Mouse (Mus musculus) MEL (cell line): ENCODE results near the gene Tnfaip1. TPM values are rescaled to one million over a fixed set of nuclear protein-coding genes. Genes with fewer than 3 reads are reported as not detected.

Source experiments
- DNase-seq: peaks from one replicate; pipeline ENCODE4 v3.0.0; 2011; ENCODE audit warnings: low read depth, low spot score
- H3K27ac ChIP-seq: 2 replicates; pipeline ENCODE4 v1.5.1; 2012; ENCODE audit warnings: low read depth, mild to moderate bottlenecking, control low read depth, low read length, moderate library complexity; ENCODE audit not compliant: control insufficient read depth
- H3K27me3 ChIP-seq, 2 experiments: fragments of 150-350 bp in 1 of 2; sonication (generic) in 1 of 2; 2 replicates each; pipeline ENCODE4 v1.6.1; 2012; ENCODE audit warnings: low read length in 2 of 2, mild to moderate bottlenecking in 2 of 2, improper control_type of control experiment in 1 of 2, moderate library complexity in 1 of 2; ENCODE audit not compliant: insufficient read depth in 2 of 2, control insufficient read depth in 1 of 2
- H3K36me3 ChIP-seq, 2 experiments: 2 replicates each; pipeline ENCODE4 v1.6.1; 2012 to 2014; ENCODE audit warnings: low read length in 2 of 2, improper control_type of control experiment in 1 of 2, inconsistent platforms in 1 of 2, mild to moderate bottlenecking in 1 of 2; ENCODE audit not compliant: insufficient read depth in 2 of 2, control insufficient read depth in 1 of 2
- H3K4me1 ChIP-seq, 2 experiments: fragments of 150-350 bp in 1 of 2; sonication (generic) in 1 of 2; 2 replicates each; pipeline ENCODE4 v1.6.1; 2012; ENCODE audit warnings: low read length in 2 of 2, improper control_type of control experiment in 1 of 2, mild to moderate bottlenecking in 1 of 2; ENCODE audit not compliant: insufficient read depth in 2 of 2, control insufficient read depth in 1 of 2
- H3K4me3 ChIP-seq, 2 experiments: fragments of 150-350 bp in 1 of 2; sonication (generic) in 1 of 2; 2 replicates each; pipeline ENCODE4 v1.5.1; 2012; ENCODE audit warnings: low read depth in 2 of 2, low read length in 2 of 2, mild to moderate bottlenecking in 2 of 2, moderate library complexity in 2 of 2, control low read depth in 1 of 2, improper control_type of control experiment in 1 of 2; ENCODE audit not compliant: control insufficient read depth in 1 of 2, insufficient read depth in 1 of 2
- H3K79me2 ChIP-seq: 2 replicates; pipeline ENCODE4 v1.6.1; 2012; ENCODE audit warnings: mild to moderate bottlenecking, low read length, moderate library complexity; ENCODE audit not compliant: control insufficient read depth, poor library complexity, insufficient read depth
- H3K9ac ChIP-seq: 2 replicates; pipeline ENCODE4 v1.6.1; 2012; ENCODE audit warnings: low read depth, mild to moderate bottlenecking, control low read depth, low read length, moderate library complexity; ENCODE audit not compliant: control insufficient read depth, poor library complexity, severe bottlenecking
- H3K9me3 ChIP-seq: fragments of 150-350 bp; sonication (generic); replicated peaks from 2 replicates; pipeline ENCODE4 v1.6.1; 2012; ENCODE audit warnings: mild to moderate bottlenecking, low read length, improper control_type of control experiment, moderate library complexity; ENCODE audit not compliant: insufficient read depth
- BHLHE40 ChIP-seq: IDR thresholded peaks from 2 replicates; pipeline ENCODE4 v1.6.1; 2012; ENCODE audit warnings: low read depth, mild to moderate bottlenecking, inconsistent platforms, low read length, improper control_type of control experiment, borderline replicate concordance
- CTCF ChIP-seq, 3 experiments: IDR thresholded peaks in 2 of 3; conservative IDR thresholded peaks in 1 of 3; 2 replicates each; pipeline ENCODE4 v1.5.1; 2011 to 2012; ENCODE audit warnings: low read length in 3 of 3, low read depth in 2 of 3, mild to moderate bottlenecking in 2 of 3, improper control_type of control experiment in 1 of 3, inconsistent platforms in 1 of 3, mixed read lengths in 1 of 3, moderate library complexity in 1 of 3; ENCODE audit not compliant: control insufficient read depth in 1 of 3, insufficient read depth in 1 of 3, poor library complexity in 1 of 3, severe bottlenecking in 1 of 3
- E2F4 ChIP-seq: IDR thresholded peaks from 2 replicates; pipeline ENCODE4 v1.6.1; 2011; ENCODE audit warnings: low read depth, low read length, improper control_type of control experiment, borderline replicate concordance
- ELF1 ChIP-seq: IDR thresholded peaks from 2 replicates; pipeline ENCODE4 v1.6.1; 2014; ENCODE audit warnings: low read depth, mild to moderate bottlenecking, inconsistent platforms, low read length, improper control_type of control experiment, moderate library complexity
- EP300 ChIP-seq, 2 experiments: IDR thresholded peaks; 2 replicates each; pipeline ENCODE4 v1.6.1; 2011; ENCODE audit warnings: improper control_type of control experiment in 2 of 2, low read length in 2 of 2, low read depth in 1 of 2, mild to moderate bottlenecking in 1 of 2
- ETS1 ChIP-seq: IDR thresholded peaks from 2 replicates; pipeline ENCODE4 v1.6.1; 2012; ENCODE audit warnings: low read depth, mild to moderate bottlenecking, inconsistent platforms, low read length, improper control_type of control experiment, moderate library complexity
- JUND ChIP-seq: IDR thresholded peaks from 2 replicates; pipeline ENCODE4 v1.6.1; 2011; ENCODE audit warnings: low read depth, mild to moderate bottlenecking, improper control_type of control experiment, low read length
- KAT2A ChIP-seq: conservative IDR thresholded peaks from 2 replicates; pipeline ENCODE4 v1.6.1; 2012; ENCODE audit warnings: low read depth, low read length, improper control_type of control experiment, inconsistent platforms
- MAX ChIP-seq: IDR thresholded peaks from 2 replicates; pipeline ENCODE4 v1.6.1; 2011; ENCODE audit warnings: low read length, improper control_type of control experiment
- MEF2A ChIP-seq: IDR thresholded peaks from 2 replicates; pipeline ENCODE4 v1.6.1; 2014; ENCODE audit warnings: low read depth, mild to moderate bottlenecking, inconsistent platforms, low read length, improper control_type of control experiment; ENCODE audit not compliant: poor library complexity, insufficient replicate concordance, severe bottlenecking; ENCODE audit errors: extremely low read depth
- MYC ChIP-seq: IDR thresholded peaks from 2 replicates; pipeline ENCODE4 v1.6.1; 2011; ENCODE audit warnings: low read depth, mild to moderate bottlenecking, low read length, improper control_type of control experiment, moderate library complexity
- NELFE ChIP-seq: IDR thresholded peaks from 2 replicates; pipeline ENCODE4 v1.6.1; 2011; ENCODE audit warnings: low read depth, low read length, improper control_type of control experiment
- POLR2A ChIP-seq, 2 experiments: IDR thresholded peaks; 2 replicates each; pipeline ENCODE4 v1.6.1; 2011 to 2012; ENCODE audit warnings: low read length in 2 of 2, mild to moderate bottlenecking in 2 of 2, control low read depth in 1 of 2, improper control_type of control experiment in 1 of 2, low read depth in 1 of 2, moderate library complexity in 1 of 2; ENCODE audit not compliant: control insufficient read depth in 1 of 2, insufficient read depth in 1 of 2, poor library complexity in 1 of 2
- POLR2AphosphoS2 ChIP-seq: IDR thresholded peaks from 2 replicates; pipeline ENCODE4 v1.6.1; 2011; ENCODE audit warnings: low read length, improper control_type of control experiment
- POLR2AphosphoS5 ChIP-seq: IDR thresholded peaks from 2 replicates; pipeline ENCODE4 v1.6.1; 2012; ENCODE audit warnings: low read depth, borderline replicate concordance, mild to moderate bottlenecking, inconsistent platforms, low read length, moderate library complexity, mixed read lengths
- RAD21 ChIP-seq: IDR thresholded peaks from 2 replicates; pipeline ENCODE4 v1.6.1; 2011; ENCODE audit warnings: mild to moderate bottlenecking, low read depth, low read length, improper control_type of control experiment
- RCOR1 ChIP-seq: IDR thresholded peaks from 2 replicates; pipeline ENCODE4 v1.6.1; 2012; ENCODE audit warnings: low read depth, mild to moderate bottlenecking, inconsistent platforms, low read length, improper control_type of control experiment
- SIN3A ChIP-seq: IDR thresholded peaks from 2 replicates; pipeline ENCODE4 v1.6.1; 2012; ENCODE audit warnings: low read length, improper control_type of control experiment, inconsistent platforms
- SMC3 ChIP-seq: IDR thresholded peaks from 2 replicates; pipeline ENCODE4 v1.6.1; 2011; ENCODE audit warnings: low read depth, low read length, improper control_type of control experiment
- TBP ChIP-seq: IDR thresholded peaks from 2 replicates; pipeline ENCODE4 v1.8.0; 2011; ENCODE audit warnings: low read depth, low read length, improper control_type of control experiment
- USF1 ChIP-seq: IDR thresholded peaks from 2 replicates; pipeline ENCODE4 v1.6.1; 2014; ENCODE audit warnings: low read depth, mild to moderate bottlenecking, inconsistent platforms, low read length, improper control_type of control experiment, moderate library complexity
- ZC3H11A ChIP-seq: IDR thresholded peaks from 2 replicates; pipeline ENCODE4 v1.6.1; 2012; ENCODE audit warnings: low read depth, mild to moderate bottlenecking, inconsistent platforms, low read length, improper control_type of control experiment
- ZKSCAN1 ChIP-seq: IDR thresholded peaks from 2 replicates; pipeline ENCODE4 v1.6.1; 2012; ENCODE audit warnings: low read depth, mild to moderate bottlenecking, inconsistent platforms, low read length, improper control_type of control experiment, moderate library complexity
- ZMIZ1 ChIP-seq: IDR thresholded peaks from 2 replicates; pipeline ENCODE4 v1.6.1; 2012; ENCODE audit warnings: low read depth, mild to moderate bottlenecking, inconsistent platforms, low read length, improper control_type of control experiment, moderate library complexity
- polyA plus RNA-seq, 2 experiments: library from polyadenylated mRNA; stranded (reverse) in 1 of 2; unstranded in 1 of 2; fragments of >175 nt in 1 of 2; fragments of >200 nt in 1 of 2; gene quantifications; 2 replicates each; pipeline versions ENCODE4 v1.2.1 to v1.2.4; 2012; ENCODE audit warnings: low replicate concordance in 2 of 2, low read depth in 1 of 2; ENCODE audit not compliant: insufficient read length in 2 of 2, insufficient read depth in 1 of 2, missing spikeins in 1 of 2
- total RNA-seq: library from RNA; depleted of rRNA; stranded (reverse); fragments of 300-350 nt; gene quantifications from 2 replicates; pipeline ENCODE4 v1.2.3, GENCODE M21; 2012

Gene Tnfaip1
- total and polyA plus RNA-seq, 3 experiments, result 3.9 to 7.4 TPM; not detected in 1

- TF ChIP-seq RAD21, result peak; percentile 98
- peak; percentile 8; the same call in 1 of the 2 replicates for TF ChIP-seq NELFE
- peak; percentile 86 to 98 (median 93) for TF ChIP-seq CTCF (IDR thresholded peaks at IDR 0.05 in 2 of 3, conservative IDR thresholded peaks at IDR 0.05 in 1 of 3; ENCODE audit: control insufficient read depth in 1 of 3, insufficient read depth in 1 of 3, low read depth in 2 of 3, low read length in 3 of 3, poor library complexity in 1 of 3, severe bottlenecking in 1 of 3)
- TF ChIP-seq MYC, result 0 out of 2 replicates have a peak, but pooled peaks have one; percentile 45
- TF ChIP-seq BHLHE40, result no peak
- no peak for TF ChIP-seq MAX
- TF ChIP-seq ZMIZ1, result no peak
- TF ChIP-seq SMC3, result peak; percentile 97
- no peak for TF ChIP-seq E2F4
- TF ChIP-seq SIN3A, result peak; percentile 31; the same call in 1 of the 2 replicates
- peak; percentile 94 for TF ChIP-seq ZC3H11A
- TF ChIP-seq EP300 (IDR thresholded peaks at IDR 0.05; ENCODE audit: low read depth in 1 of 2, low read length in 2 of 2), result 0 out of 4 replicates have a peak, but pooled peaks of 1 of the 2 experiments have one; percentile 4
- no peak overlapping the region for H3K9ac ChIP-seq
- H3K79me2 ChIP-seq, result no peaks in the 10 kb centered on the region
- DNase-seq, result peak; percentile 91
- no peak overlapping the region for H3K27ac ChIP-seq
- H3K36me3 ChIP-seq, result peaks cover 0 to 16% of the 10 kb centered on the region in 2 experiments; a peak in 2 of 4 replicates
- no peaks in the 10 kb centered on the region for H3K9me3 ChIP-seq
- H3K4me1 ChIP-seq, result peaks cover 12 to 15% of the 10 kb centered on the region in 2 experiments
- H3K27me3 ChIP-seq, result no peaks in the 10 kb centered on the region
- H3K4me3 ChIP-seq, result no peak overlapping the region
Observed at GRCm38 (mm10) chr11:78560447-78560846, 24.3 kb upstream of the Tnfaip1 start.

GRCm38 (mm10) chr11:78557241-78557640 is 21.1 kb upstream of the Tnfaip1 start:
- no peak overlapping the region for H3K27ac ChIP-seq
- H3K27me3 ChIP-seq, result no peaks in the 10 kb centered on the region
- H3K4me3 ChIP-seq, result no peak overlapping the region
- no peaks in the 10 kb centered on the region for H3K79me2 ChIP-seq
- peaks cover 18 to 21% of the 10 kb centered on the region in 2 experiments for H3K4me1 ChIP-seq
- H3K36me3 ChIP-seq, result peaks cover 0 to 18% of the 10 kb centered on the region in 2 experiments; a peak in 2 of 4 replicates
- DNase-seq, result no peak
- TF ChIP-seq SMC3 (no peak), USF1 (no peak), POLR2AphosphoS2 (no peak), MEF2A (no peak), BHLHE40 (no peak), RCOR1 (no peak), POLR2A (IDR thresholded peaks at IDR 0.05; ENCODE audit: control insufficient read depth in 1 of 2, insufficient read depth in 1 of 2, low read depth in 1 of 2, low read length in 2 of 2, poor library complexity in 1 of 2) (no peak), ZKSCAN1 (no peak), KAT2A (no peak), TBP (no peak), RAD21 (no peak), ELF1 (no peak), EP300 (IDR thresholded peaks at IDR 0.05; ENCODE audit: low read depth in 1 of 2, low read length in 2 of 2) (no peak), POLR2AphosphoS5 (no peak), ETS1 (no peak), MYC (no peak), JUND (no peak)
- H3K9ac ChIP-seq, result no peak overlapping the region
- no peaks in the 10 kb centered on the region for H3K9me3 ChIP-seq
